Mouse (Mus musculus) hindbrain, embryonic 13.5 days (tissue): ENCODE measurements around the gene Zscan20. TPM values are rescaled to one million over a fixed set of nuclear protein-coding genes. Genes with fewer than 3 reads are reported as not detected.

Experiments used
- ATAC-seq: fragments of 200-750 bp; cut with Nextera tagmentation; 2 replicates; pipeline ENCODE4 v1.8.0; 2017; ENCODE audit warnings: moderate TSS enrichment; ENCODE audit not compliant: low FRiP score
- H3K27ac ChIP-seq: fragments of 300-500 bp; sonication (generic); 2 replicates; pipeline ENCODE4 v1.5.1; 2015; ENCODE audit warnings: inconsistent platforms, mild to moderate bottlenecking, moderate library complexity
- H3K27me3 ChIP-seq: fragments of 300-500 bp; sonication (generic); 2 replicates; pipeline ENCODE4 v1.6.1; 2015; ENCODE audit warnings: mild to moderate bottlenecking, inconsistent platforms
- H3K36me3 ChIP-seq: fragments of 300-500 bp; sonication (generic); 2 replicates; pipeline ENCODE4 v1.6.1; 2015; ENCODE audit warnings: mild to moderate bottlenecking, inconsistent platforms
- H3K4me1 ChIP-seq: fragments of 300-500 bp; sonication (generic); replicated peaks from 2 replicates; pipeline ENCODE4 v1.6.1; 2015; ENCODE audit warnings: inconsistent platforms
- H3K4me2 ChIP-seq: fragments of 300-500 bp; sonication (generic); 2 replicates; pipeline ENCODE4 v1.6.1; 2015; ENCODE audit warnings: inconsistent platforms, mild to moderate bottlenecking, moderate library complexity
- H3K4me3 ChIP-seq: fragments of 300-500 bp; sonication (generic); 2 replicates; pipeline ENCODE4 v1.5.1; 2015; ENCODE audit warnings: mild to moderate bottlenecking, inconsistent platforms
- H3K9ac ChIP-seq: fragments of 300-500 bp; sonication (generic); 2 replicates; pipeline ENCODE4 v1.6.1; 2015; ENCODE audit warnings: mild to moderate bottlenecking, inconsistent platforms
- H3K9me3 ChIP-seq: fragments of 300-500 bp; sonication (generic); 2 replicates; pipeline ENCODE4 v1.6.1; 2016; ENCODE audit warnings: inconsistent platforms
- WGBS: fragments of 180-500 bp; shearing (Covaris S2); methylation state at CpG from one replicate; pipeline ENCODE4 v1.1.7; 2015; 5-methylcytosine and 5-hydroxymethylcytosine counted together
- polyA plus RNA-seq: library from polyadenylated mRNA; unstranded; fragments of >200 nt; fragmentation: Nextera tagmentation; extraction: Ambion mirVana; gene quantifications from 2 replicates; pipeline ENCODE4 v1.2.1, GENCODE M21; 2015

Gene Zscan20
- polyA plus RNA-seq: 4.6 and 5.9 TPM in 2 replicates

- peak; percentile 97 for ATAC-seq
- 1% methylated on average over 24 of the region's 24 CpGs for WGBS
Measured at GRCm38 (mm10) chr4:128609925-128610402, at the start of gene Zscan20. Gene Zscan20 (minus strand): TSS chr4:128610098.

GRCm38 (mm10) chr4:128655446-128655845 lies 45.5 kb upstream of the Zscan20 start:
- Histone ChIP-seq H3K4me1 (peaks cover 63% of the 10 kb centered on the region), H3K9ac (peak overlapping the region; percentile 90), H3K9me3 (no peaks in the 10 kb centered on the region), H3K27ac (peak overlapping the region; percentile 95), H3K36me3 (no peaks in the 10 kb centered on the region; the same call in 1 of the 2 replicates), H3K27me3 (0 out of 2 replicates have a peak, but pooled peaks cover 5% of the 10 kb centered on the region), H3K4me3 (peak overlapping the region; percentile 75), H3K4me2 (peak overlapping the region; percentile 80)
- no peak for ATAC-seq
- 5% methylated on average over 12 of the region's 12 CpGs for WGBS

More at GRCm38 (mm10) chr4:128609925-128610402, at the start of gene Zscan20:
- Histone ChIP-seq H3K4me3 (peak within 1 kb of the TSS; percentile 59), H3K36me3 (no peaks in the 10 kb centered on the region), H3K4me1 (peaks cover 26% of the 10 kb centered on the region), H3K27me3 (no peaks in the 10 kb centered on the region), H3K4me2 (peak within 1 kb of the TSS; percentile 71), H3K9me3 (no peaks in the 10 kb centered on the region), H3K27ac (peak within 1 kb of the TSS; percentile 72), H3K9ac (peak within 1 kb of the TSS; percentile 77)

GRCm38 (mm10) chr4:128654505-128655381 lies 44.8 kb upstream of the Zscan20 start, which contains the start of gene Phc2:
Gene Phc2 (plus strand): TSS chr4:128654702.
- peak; percentile 96 for ATAC-seq
- WGBS: under 1% methylated on average over 65 of the region's 85 CpGs
- Histone ChIP-seq H3K36me3 (no peaks in the 10 kb centered on the region; the same call in 1 of the 2 replicates), H3K27ac (peak within 1 kb of the TSS; percentile 95), H3K4me2 (peak within 1 kb of the TSS; percentile 80), H3K27me3 (0 out of 2 replicates have a peak, but pooled peaks cover 5% of the 10 kb centered on the region), H3K4me1 (peaks cover 58% of the 10 kb centered on the region), H3K9me3 (no peaks in the 10 kb centered on the region), H3K4me3 (peak within 1 kb of the TSS; percentile 75), H3K9ac (peak within 1 kb of the TSS; percentile 90)

- no peaks in the 10 kb centered on the region for H3K9me3 ChIP-seq
- peaks cover 49% of the 10 kb centered on the region for H3K4me1 ChIP-seq
- no peak overlapping the region for H3K9ac ChIP-seq
- H3K36me3 ChIP-seq: no peaks in the 10 kb centered on the region
- 38% methylated on average over 5 of the region's 5 CpGs for WGBS
- no peak for ATAC-seq
- H3K27me3 ChIP-seq: 0 out of 2 replicates have a peak, but pooled peaks cover 4% of the 10 kb centered on the region
- H3K4me2 ChIP-seq: no peak overlapping the region
- peak overlapping the region; percentile 71 for H3K27ac ChIP-seq
- no peak overlapping the region for H3K4me3 ChIP-seq
Measured at GRCm38 (mm10) chr4:128652584-128653298, 42.8 kb upstream of the Zscan20 start.

- Histone ChIP-seq H3K9me3 (no peaks in the 10 kb centered on the region), H3K4me1 (peaks cover 39% of the 10 kb centered on the region), H3K4me3 (no peak overlapping the region), H3K9ac (no peak overlapping the region), H3K27me3 (0 out of 2 replicates have a peak, but pooled peaks cover 1% of the 10 kb centered on the region), H3K27ac (no peak overlapping the region), H3K36me3 (no peaks in the 10 kb centered on the region), H3K4me2 (no peak overlapping the region)
- no peak for ATAC-seq
- 59% methylated on average over 3 of the region's 3 CpGs for WGBS
Measured at GRCm38 (mm10) chr4:128651530-128651929, 41.6 kb upstream of the Zscan20 start.

GRCm38 (mm10) chr4:128648567-128649255 lies 38.8 kb upstream of the Zscan20 start:
- ATAC-seq: no peak
- Histone ChIP-seq H3K9ac (no peak overlapping the region), H3K27me3 (no peaks in the 10 kb centered on the region), H3K9me3 (no peaks in the 10 kb centered on the region), H3K4me2 (no peak overlapping the region), H3K4me1 (peaks cover 19% of the 10 kb centered on the region), H3K36me3 (no peaks in the 10 kb centered on the region), H3K27ac (no peak overlapping the region), H3K4me3 (no peak overlapping the region)
- WGBS: 60% methylated on average over 8 of the region's 8 CpGs

GRCm38 (mm10) chr4:128646762-128647161 lies 36.9 kb upstream of the Zscan20 start:
- Histone ChIP-seq H3K27ac (no peak overlapping the region), H3K9me3 (no peaks in the 10 kb centered on the region), H3K4me1 (peaks cover 12% of the 10 kb centered on the region), H3K36me3 (no peaks in the 10 kb centered on the region), H3K9ac (no peak overlapping the region), H3K4me3 (no peak overlapping the region), H3K27me3 (no peaks in the 10 kb centered on the region), H3K4me2 (no peak overlapping the region)
- ATAC-seq: no peak
- 47% methylated on average over 7 of the region's 7 CpGs for WGBS

GRCm38 (mm10) chr4:128645896-128646295 lies 36.0 kb upstream of the Zscan20 start:
- no peak overlapping the region for H3K4me3 ChIP-seq
- H3K27me3 ChIP-seq: no peaks in the 10 kb centered on the region
- peaks cover 12% of the 10 kb centered on the region; the same call in 1 of the 2 replicates for H3K4me1 ChIP-seq
- H3K9me3 ChIP-seq: no peaks in the 10 kb centered on the region
- WGBS: 85% methylated on average over 6 of the region's 6 CpGs
- no peak for ATAC-seq
- no peak overlapping the region for H3K4me2 ChIP-seq
- no peak overlapping the region for H3K9ac ChIP-seq
- no peaks in the 10 kb centered on the region for H3K36me3 ChIP-seq
- no peak overlapping the region for H3K27ac ChIP-seq

- no peaks in the 10 kb centered on the region for H3K27me3 ChIP-seq
- 55% methylated on average over 23 of the region's 23 CpGs for WGBS
- ATAC-seq: no peak
- peaks cover 26% of the 10 kb centered on the region for H3K4me1 ChIP-seq
- H3K4me3 ChIP-seq: no peak overlapping the region
- no peak overlapping the region for H3K27ac ChIP-seq
- H3K9ac ChIP-seq: no peak overlapping the region
- no peaks in the 10 kb centered on the region for H3K9me3 ChIP-seq
- no peaks in the 10 kb centered on the region for H3K36me3 ChIP-seq
- no peak overlapping the region for H3K4me2 ChIP-seq
Measured at GRCm38 (mm10) chr4:128641766-128642717, 32.1 kb upstream of the Zscan20 start.

- H3K4me3 ChIP-seq: no peak overlapping the region
- H3K4me1 ChIP-seq: peaks cover 36% of the 10 kb centered on the region
- WGBS: 82% methylated on average over 18 of the region's 18 CpGs
- no peaks in the 10 kb centered on the region for H3K36me3 ChIP-seq
- no peak overlapping the region for H3K9ac ChIP-seq
- H3K4me2 ChIP-seq: no peak overlapping the region
- peak overlapping the region; percentile 52 for H3K27ac ChIP-seq
- H3K9me3 ChIP-seq: no peaks in the 10 kb centered on the region
- no peak for ATAC-seq
- no peaks in the 10 kb centered on the region for H3K27me3 ChIP-seq
Measured at GRCm38 (mm10) chr4:128638265-128638923, 28.5 kb upstream of the Zscan20 start.
